Mouse (Mus musculus): ENCODE results near the gene Nap1l1.

The Nap1l1 gene

DNA sequence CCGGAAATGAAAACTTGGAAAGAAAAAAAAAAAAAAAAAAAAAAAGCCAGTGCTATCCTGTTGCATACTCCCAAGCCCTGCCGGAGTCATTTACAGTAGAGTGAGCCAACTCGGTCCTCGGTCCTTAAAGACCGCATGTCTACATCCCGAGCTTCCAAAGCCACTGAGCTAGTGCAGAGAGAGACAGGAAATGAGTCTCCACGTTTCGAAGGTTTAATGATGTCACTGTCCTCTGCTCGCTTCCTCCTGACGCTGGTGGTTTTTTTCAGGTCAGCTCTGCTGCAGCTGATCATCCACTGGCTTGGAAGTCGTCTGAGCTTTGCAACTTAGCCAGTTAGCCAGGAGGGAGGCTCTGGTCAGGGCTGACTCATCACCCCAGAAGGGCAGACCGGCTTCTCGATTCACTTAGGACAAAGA, 43.2 kb downstream of the Nap1l1 start:
- peak; percentile 44 to 55 for DNase-seq

DNA sequence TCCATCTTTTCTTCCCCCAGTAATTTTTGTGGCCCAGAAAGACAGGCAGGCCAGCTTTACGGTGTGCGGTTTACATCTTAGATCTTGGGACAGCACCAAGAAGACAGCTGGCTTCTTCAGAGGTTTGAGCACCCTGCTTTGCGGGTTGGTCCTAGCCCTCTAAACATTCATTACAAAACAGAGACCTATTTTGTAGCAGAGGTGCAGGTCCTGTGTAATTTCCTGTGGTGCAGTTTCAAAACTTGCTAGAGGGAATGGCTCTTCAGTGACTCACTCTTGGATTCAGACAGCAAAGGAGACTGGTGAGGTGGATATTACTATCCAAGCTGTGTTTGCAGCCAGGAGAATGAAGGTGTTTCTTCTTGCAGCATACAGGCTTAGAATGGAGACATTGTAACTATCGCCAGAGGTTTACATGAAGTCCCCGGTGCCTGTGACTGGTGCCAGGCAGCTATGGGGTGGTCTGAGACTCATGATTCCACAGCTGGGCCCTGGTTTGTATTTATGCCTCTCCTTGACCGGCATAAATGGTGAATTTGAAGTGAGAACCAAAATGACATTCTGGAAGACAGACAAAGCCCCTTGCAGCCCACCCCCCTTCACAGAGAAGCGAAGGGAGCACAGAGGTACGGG, 43.9 kb downstream of the Nap1l1 start:
- DNase-seq: no peak

DNA sequence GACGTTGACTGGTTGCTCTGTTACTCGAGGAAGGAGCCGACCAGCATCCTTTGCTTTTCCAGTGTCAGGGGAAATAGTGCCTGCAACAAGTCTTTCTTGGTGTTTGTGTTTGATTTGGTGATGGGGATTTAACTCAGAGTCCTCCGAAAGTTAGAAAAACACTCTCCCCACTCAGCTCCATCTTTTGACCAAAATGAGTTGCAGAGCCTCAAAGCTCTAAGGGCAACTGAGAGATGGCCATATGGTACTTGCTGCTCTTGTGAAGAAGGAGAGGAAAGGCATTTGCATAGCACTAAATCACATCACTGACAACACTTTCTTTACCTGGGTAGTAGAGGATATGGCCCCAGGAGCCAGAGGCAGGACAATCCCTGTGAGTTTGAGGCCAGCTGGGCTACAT, 45.3 kb downstream of the Nap1l1 start:
- no peak for DNase-seq

DNA sequence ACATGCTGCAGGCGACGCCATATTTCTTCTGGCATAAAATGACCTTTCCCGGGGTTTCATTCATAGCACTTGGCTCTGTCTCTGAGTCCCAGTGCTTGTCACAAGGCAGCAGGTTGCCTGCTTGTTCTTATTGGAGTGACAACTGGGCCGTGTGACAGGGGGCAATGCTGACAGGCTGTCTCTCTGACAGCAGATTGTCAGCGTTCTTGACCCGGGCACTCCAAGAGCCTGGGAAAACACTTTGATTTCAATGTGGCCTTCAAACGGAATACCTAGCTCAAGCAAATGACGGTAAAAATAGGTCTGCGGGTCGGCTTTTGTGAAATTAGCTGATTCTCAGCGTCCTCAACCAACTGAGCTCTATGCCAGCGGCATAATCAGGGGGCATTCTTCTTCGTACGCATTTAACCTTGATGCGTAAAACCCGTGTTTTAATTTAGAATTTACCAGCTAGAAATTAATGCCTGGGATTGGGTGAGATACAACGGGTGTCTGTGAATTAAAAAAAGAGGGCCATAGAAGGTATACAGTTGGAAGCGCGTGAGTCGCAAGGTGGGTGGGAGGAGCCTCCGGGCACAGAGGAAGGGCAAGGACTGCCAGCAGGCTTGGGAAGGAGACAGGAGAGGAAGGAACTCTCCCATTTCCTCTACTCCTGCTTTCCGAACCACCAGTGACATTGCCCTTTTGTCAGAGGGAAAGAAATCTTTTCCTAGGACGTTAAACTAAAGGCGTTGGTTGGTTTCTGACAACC, 46.8 kb downstream of the Nap1l1 start:
- peak; percentile 38 to 44 for DNase-seq

DNA sequence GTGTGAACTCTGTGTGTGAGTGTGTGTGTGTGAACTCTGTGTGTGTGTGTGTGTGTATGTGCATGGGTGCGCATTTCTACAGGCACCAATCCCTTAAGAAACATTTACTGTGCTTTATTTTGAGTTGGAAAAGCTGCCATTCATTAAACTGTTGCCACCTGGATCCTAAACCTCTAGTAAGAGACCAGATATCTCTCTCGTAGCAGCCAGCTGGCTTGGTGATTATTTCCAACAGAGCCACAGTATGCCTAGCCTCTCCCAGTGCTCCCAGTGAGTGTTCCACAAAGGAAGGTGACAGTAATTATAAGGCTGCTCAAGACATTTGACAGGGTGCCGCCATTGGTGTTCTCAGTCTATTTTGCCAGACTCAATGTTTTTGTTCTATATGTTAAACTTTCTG, 47.6 kb downstream of the Nap1l1 start:
- DNase-seq: no peak

DNA sequence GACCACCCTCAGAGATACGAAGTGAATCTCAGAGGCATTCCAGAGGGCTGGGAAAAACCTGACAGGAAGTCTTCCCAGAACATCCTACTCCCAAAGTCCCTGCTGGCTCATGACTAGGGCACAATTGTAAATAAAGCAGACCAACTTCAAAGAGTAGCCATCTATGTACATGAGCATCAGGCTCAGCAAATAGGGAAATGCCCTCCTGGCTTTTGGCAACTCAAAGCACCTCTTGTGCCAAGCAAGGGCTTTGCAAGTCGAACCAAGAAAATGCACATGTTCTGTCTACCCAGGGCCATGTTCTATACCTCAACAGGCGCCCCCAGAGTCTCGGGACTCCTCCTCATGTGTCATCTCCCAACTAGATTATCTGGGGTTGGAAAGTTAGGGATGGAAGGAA, 48.6 kb downstream of the Nap1l1 start:
- no peak for DNase-seq

DNA sequence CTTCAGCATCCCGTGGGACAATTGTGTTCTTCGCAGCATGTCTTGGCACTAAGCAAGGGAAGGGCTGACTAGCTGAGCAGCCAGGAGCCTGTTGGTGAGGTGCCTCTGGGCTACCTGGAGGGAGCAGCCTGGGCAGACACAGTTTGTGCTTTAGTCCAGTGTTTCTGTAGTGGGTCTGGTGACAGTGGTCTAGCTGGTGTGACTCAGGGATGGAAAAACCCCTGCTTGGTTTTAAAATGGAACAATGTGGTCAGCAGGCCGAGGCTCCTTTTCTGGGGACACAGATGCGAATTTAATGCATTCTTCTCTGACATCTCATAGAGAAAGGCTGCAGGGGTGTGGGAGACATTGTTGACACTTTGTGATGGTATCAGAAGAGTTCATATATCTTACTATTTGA, 49.2 kb downstream of the Nap1l1 start:
- DNase-seq: no peak

DNA sequence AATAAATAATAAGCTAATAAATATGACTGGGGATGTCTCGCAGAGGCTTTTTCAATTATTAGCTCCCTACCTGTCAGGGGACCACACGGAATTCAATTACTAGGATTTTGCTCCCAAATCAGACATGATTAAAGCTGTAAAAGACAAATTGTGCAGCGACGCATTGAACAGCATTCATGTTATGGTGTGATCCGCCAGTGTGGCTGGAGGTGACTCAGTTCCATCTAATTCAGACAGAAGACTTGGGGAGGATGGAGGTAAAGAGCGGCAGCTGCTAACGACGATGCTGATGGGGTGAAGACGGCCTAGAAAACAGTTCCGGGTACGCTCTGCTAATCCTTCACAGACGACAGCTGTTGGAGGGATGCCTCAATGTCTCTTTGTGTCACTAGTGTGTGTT, 50.9 kb downstream of the Nap1l1 start:
- DNase-seq: no peak

DNA sequence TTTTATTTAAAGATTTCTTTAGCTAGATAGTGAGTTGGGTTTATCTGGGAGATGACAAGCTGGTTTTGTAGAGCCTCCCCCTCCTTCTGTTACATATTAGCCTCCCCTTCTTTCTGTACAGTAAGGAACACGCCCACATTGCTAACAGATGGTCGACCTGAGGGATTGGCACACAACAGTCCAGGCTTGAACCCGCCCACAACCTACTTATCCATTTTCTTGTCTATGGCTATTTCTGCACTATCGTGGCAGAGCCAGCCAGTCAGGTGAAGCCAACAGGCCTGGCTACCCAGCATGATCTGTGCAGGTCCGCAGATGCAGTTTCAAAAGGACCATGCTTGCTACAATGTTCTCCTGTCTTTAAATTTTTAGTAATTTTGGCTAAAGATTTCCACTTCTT, 54.0 kb downstream of the Nap1l1 start:
- DNase-seq: no peak

DNA sequence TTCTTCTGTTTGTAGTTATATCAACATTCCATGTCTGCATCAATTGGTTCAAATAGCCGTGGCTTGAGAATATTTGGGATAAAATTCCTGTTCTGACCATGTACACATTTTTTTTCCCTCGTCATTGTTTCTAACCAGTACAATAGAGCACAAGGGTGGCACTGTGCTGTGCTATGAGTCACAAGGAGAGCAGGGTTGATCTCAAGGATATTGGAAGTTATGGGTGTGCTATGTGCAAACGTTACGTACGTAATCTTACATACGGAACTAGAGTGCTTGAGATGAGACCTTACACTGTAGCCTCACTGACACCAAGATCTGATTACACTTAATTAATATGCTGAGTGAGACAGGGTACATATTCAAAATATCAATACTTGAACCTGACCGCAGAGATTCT, 54.6 kb downstream of the Nap1l1 start:
- DNase-seq: no peak

DNA sequence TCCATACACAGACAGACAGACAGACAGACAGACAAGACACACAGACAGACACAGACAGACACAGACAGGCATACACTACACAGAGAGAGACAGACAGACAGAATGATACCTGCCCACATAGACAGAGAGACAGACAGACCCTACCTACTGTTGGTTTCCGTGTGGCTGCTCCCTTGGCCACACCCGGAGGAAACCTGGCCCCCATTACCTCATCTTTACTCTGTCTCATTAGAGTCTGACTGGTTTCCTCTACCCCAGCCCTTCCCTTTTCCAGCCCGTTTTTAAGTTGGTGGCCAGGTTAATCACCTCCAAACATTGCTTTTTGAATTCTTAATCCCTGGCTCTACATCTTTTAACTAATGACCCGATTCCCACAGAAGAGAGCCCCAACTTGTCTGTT, 55.3 kb downstream of the Nap1l1 start:
- no peak for DNase-seq

DNA sequence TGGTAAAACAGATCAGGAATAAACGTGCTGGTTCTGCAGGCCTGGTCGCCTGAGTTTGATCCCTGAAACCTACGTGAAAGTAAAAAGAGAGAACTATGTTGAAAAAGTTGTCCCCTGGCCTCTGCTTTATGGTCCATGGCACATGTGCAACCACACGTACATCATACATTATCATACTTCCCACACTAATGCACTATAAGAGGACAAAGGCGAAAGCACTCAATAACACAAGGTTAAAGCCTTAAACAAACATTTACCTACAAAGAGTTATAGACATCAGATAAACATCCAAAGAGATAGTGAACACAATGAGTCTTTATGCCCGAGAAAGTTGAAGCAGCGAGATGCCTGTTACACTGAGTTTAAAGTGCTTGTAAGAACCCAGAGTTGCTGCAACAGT, 57.4 kb downstream of the Nap1l1 start:
- DNase-seq: no peak

DNA sequence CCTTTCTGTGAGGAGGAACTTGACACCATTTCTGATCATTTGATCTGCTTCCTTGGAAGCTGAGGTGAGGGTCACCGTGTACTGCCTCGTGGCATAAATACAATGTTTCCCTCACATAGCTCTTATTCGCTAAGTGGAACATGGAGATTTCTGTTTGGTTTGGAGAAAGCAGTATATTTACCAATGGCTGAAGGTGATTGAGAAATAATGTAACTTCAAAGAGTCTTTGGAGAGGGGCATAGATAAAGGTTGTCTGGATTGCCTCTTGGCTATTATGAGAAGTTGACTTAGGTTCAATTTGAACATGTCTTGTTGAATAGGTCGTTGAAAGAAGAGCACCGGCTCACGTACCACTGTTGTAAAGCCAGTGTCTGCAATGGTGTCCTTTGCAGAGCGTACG, 61.7 kb downstream of the Nap1l1 start:
- DNase-seq: no peak

DNA sequence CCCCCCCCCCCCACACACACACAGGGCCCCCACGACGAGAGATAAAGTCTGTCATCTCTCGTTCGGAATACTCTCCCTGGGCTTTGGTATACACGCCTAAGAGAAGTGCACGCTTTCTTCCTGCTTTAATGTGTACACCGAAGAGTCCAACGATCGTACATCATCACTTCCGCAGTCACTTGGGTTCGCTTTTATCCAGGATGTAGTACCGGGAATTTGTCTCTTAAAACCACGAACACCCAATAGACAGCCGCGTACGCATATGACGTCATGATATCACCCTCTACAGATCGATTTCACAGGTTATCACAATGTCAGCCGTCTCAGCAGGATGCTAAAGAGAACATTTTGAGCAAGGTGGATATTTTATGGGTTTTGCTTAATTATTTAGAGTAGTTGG, 64.4 kb downstream of the Nap1l1 start:
- DNase-seq: no peak

DNA sequence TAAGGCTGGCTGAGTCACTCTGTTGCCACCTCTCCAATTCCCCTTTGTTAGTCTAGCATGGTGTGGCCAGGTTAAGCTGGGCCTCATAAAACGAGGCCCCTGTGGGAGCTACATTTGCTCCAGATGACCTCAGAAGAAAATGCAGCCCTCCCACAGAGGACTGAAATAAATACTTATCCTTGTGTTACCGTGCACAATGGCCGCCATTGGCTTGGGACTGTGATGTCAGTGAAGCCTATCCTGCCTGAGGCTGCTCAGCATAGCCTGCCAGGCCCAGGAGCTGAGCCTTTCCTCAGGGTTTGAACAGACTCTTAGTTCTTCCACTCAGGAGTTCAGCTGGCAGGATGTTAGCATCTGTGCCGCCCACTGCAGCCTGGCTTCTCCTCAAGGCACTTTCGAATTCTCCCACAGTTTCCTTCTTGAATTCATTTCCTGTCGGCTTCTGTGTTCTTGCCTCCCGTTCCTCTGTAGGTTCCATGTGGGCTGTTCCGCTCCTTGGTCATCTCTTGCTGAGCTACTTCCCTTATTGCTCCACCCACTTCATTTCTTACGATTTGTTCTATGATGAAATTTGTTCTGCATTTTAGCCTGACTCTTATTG, 66.8 kb downstream of the Nap1l1 start:
- DNase-seq: peak; percentile 64 to 68

DNA sequence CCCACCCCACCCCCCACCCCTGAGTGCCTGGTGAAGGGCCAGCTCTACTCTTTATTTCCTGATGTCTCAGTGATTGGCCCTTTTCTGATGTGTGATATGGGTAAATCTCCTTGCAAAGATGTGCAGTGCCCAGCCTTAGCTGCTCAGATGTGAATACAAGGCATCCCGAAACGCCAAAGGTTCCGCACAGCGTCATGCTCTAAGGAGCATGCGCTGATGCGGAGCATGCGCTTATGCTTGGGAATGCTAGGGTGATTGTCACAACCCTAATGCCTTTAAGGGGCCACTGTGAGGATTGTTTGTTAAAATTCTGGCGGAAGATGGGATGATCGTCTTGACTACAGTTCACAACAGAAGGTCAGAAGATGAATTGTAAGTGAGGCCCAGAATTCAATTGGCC, 67.7 kb downstream of the Nap1l1 start:
- DNase-seq: no peak

DNA sequence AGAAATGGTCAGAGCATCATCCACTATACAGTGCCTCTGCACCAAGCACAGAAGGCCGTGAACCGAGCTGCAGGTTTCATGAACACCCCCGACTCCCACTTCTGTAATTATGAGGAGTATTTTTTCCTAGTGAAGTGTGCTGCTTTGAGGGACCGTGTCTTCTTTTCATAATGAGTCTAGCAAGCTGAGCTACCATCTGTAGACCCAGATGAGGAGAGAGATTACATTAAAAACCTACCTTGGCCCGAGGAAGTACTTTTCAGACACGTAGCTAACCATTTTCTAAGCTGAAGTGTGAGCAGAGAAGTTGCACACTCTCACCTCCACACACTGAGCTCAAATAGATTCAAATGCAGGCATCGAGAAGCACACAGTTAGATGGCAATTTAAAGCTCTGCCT, 70.1 kb downstream of the Nap1l1 start:
- no peak for DNase-seq

DNA sequence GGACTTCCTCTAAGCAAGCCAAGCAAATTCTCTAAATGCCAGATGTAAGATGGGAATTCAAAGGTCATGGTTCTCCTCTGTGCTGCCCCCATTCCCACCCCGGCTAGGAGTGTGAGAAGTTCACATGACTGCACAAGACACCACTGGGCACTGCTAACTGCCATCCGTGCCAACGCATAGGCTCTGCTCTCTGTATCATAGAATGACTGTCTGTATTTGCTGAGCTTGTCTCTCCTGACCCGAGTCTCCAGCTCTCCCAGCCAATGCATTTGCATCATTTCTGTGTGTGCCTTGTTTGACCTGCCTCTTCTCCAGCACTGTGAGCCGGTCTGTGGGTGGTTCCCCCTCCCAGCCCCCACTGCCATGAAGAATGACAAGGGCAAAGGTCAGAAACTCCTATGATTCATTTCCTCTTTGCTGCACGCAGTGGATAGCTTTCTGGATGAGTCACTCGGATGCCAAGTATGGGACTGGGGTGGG, 70.8 kb downstream of the Nap1l1 start:
- DNase-seq: peak; percentile 52 to 62

DNA sequence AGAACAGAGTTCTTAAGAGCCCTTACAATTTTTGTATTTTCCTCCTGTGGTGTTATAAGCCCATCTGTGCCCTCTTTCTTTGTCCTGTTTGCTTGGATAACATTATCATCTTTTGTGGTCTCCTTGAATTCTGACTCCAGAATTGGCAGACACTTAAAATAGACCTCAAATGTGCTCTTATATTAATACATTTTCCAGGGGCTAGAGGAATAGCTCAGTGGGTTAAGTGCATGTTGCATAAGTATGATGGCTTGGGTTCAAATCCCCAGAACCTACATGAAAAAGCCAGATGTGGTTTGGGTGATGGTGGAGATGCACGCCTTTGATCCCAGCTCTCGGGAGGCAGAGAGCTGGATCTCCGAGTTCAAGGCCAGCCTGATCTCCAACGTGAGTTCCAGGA, 71.3 kb downstream of the Nap1l1 start:
- DNase-seq: no peak

DNA sequence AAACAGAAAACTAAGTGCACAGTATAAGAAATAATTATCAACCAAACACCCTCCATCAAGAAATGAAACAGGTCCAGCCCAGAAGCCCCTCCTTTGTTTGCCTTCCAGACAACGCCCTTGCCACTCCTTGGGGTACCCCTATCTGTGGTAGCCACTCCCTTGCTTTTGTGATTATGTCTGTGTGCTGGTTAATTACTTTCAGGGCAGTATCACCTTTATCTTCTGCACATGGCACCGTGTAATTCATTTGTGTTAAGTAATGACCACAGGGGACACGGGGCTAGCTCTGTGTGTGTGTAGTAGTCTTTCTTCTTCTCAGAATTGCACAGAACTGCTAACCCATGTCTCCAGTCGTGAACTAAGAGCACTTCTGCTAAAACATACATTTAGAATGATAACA, 72.6 kb downstream of the Nap1l1 start:
- no peak for DNase-seq
